Mouse (Mus musculus) naive thymus-derived CD4-positive, alpha-beta T cell, adult 2 months (primary cell): ENCODE data around the gene Klrb1a.

Source experiments
- DNase-seq: peaks from one replicate; pipeline ENCODE4 v3.0.0-alpha.2; 2011; ENCODE audit warnings: low read depth

Gene Klrb1a

DNA sequence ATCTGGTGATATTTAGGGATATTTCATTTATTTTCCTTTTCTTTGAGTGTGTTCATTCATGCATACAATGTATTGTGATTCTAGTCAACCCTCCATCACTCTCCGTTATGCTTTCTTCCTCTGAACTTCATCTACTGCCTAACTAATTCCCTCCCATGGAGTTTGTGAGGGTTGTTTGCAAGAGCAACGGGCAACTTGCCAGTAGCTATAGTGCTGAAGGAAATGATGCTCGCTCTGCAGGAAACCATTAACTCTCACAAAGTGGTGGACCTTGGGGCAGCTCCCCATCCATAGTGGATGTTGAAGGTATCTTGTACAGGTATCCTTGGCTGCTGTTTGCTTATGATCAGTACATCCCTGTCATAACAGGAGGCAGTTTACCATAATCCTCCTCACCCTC lies 21.3 kb downstream of the Klrb1a start:
- no peak for DNase-seq

DNA sequence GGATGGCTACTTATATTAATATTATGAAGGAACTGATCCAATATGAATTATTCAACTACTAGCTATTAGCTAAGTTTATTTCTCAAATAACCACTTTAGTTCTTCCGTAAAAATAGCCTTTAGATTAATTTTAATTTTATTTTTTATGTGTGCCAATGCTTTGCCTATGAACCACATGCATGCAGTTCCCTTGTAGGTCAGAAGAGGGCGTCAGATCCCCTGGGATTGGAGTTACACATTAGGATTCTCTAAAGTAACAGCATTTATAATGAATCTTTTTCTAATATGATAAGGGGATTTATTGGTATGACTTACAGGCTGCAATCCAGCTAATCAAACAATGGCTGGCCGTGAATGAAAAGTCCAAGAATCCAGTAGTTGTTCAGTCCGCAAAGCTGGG lies 23.8 kb downstream of the Klrb1a start:
- no peak for DNase-seq

DNA sequence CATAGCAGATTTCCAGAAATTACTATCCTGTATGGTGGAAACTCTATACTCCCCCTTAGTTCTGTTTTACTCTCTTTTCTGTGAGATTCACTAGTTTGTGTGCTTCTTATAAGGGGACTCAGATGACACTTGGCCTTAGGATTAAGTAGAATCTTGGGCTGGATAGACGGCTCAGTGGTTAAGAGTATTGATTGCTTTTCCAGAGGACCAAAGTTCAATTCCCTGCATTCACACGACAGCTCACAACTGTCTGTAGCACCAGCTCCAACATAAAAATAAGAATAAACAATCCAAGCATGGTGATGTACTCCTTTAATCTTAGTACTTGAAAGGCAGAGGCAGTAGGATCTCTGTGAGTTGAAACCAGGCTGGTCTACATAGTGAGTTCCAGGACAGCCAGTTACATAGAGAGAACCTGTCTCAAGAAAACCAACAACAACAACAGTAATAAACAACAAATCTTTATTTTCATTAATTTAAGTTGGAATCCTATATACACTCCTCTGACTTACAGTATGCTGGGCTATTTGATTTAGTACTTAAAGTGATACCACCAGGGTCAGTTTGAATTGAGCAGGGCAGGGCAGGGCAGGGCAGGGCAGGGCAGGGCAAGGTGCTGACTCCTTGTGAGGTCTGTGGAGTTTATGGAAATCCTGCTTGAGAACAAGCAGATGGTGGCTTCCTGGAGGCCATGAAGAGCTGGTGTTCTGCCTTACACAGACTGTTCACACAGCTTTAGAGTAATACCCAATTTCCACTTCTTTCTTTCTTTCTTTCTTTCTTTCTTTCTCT lies 24.9 kb downstream of the Klrb1a start:
- no peak for DNase-seq

DNA sequence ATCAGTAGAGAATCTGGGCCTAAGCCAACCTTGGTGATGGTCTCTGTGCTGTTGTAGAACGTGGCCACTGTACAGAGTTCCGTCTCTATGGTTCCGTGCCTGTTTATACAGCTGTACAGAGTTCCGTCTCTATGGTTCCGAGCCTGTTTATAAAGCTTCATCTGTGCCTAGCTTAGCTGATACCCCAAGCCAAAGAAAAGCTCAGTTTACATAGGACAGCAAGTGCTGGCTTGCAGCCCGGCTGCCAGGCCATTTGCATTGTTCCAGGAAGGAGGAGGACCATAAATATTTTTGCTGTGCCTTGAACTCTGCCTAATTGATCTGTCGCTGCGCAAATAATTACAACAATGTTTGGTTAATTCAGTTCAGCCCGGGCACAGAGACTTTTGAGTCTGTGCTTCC lies 26.2 kb downstream of the Klrb1a start:
- no peak for DNase-seq

DNA sequence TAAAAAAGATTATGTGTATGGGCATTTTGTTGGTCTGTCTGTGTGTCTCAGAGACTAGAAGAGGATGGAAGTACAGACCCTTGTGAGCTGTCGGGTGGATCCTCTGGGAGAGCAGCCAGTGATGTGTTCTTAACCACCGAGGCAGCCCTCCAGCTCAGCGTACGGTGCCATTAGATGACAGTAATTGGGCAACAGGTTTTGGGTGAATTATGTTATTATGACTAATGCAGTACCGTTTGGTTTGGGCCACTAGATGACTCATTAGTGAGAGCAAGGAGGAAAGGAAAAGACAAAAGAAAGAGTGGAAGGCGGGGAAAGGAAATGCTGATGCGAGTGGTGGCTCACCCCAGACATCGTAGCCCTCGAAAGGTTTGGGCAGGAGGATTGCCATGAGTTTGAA lies 28.7 kb downstream of the Klrb1a start:
- DNase-seq, result no peak

DNA sequence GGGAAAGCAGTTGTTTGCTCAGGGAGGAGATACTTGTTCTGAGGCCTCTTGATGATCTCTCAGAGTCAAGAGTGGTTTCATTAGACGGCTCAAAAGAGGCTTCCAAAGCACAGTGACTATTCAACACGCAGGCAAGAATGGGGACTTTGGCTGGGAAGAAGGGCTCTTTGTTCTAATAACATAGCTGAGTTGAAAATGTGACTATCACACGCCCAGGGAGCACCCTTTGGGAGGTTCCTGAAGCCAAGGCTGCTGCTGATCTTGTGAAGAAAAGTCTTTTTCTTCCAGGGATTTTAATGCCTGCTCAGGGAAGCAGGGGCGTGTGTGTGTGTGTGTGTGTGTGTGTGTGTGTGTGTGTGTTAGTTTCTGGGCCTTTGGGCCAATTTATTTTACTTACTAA lies 33.9 kb downstream of the Klrb1a start:
- DNase-seq, result no peak

DNA sequence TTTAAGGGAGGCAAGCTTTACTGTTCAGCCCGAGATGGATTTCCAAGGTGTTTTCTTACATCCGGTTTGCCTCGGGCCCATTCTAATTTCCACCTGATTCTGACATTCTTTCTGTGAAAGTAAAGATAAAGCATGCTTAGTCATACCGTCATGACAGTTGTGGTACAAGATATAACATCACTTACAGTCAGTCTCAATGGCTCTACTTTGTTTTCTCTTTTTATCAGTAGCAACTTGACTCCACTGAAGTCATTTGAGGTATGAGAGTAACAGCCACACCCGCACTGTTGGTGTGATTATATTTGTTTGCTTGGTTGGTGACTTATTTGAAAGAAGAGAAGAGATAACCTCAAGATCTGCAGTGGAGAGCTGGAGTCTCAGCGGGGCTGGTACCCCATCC lies 35.7 kb downstream of the Klrb1a start:
- DNase-seq, result no peak

DNA sequence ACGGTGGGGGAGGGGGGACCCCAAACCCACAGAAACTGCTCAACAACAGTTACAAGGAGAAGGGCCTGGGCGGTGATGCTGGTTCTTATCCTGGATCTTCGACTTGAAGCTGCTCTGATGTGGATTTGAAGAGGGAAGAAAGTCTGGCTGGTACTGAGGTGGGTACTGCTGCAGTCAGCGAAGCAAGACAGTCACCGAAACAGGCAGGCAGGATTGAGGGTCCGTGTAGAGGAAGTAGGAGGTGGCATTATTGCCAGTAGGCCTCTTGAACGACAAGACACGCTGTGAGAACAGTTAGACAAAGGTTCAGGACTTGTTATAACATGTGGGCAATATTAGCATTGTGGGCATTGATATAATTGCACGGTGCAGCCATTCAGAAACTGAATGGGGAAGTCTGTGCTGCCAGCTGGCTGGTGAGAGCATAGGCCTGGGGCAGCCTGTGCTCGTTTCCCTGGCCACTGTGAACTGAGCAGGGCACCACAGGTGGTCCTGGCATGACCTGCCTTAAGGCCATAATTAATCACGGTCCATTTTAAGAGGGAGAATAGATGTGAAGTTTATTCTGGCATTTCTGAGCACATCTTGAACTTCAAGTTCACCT lies 37.6 kb downstream of the Klrb1a start:
- DNase-seq, result no peak

DNA sequence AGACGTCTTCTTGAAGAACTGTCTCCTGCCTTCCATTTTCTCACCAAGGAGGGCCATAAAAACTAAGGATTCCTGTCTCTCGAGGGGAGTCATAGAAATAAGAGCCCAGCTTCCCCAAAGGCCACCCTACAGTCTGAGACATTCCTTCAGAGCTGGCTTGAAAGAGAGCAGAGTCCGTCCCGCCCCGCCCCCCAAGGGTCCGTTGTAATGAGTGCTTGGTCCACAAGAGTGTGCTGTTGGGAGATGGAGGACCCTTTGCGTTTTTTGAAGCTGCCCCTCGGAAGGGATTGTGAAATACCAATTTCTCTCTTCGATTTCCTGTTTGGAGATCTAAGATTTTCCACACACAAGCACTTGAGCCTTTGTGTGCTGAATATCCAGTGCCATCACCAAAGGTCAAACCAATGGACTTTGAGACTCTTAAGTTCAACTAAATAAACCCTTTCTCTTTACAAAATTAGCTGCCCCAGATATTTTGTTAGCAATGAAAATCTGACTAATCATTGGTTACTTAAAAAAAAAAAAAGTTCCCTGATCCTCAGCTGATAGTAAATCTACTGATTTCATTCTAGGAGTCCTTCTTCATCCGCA lies 39.2 kb downstream of the Klrb1a start:
- no peak for DNase-seq

DNA sequence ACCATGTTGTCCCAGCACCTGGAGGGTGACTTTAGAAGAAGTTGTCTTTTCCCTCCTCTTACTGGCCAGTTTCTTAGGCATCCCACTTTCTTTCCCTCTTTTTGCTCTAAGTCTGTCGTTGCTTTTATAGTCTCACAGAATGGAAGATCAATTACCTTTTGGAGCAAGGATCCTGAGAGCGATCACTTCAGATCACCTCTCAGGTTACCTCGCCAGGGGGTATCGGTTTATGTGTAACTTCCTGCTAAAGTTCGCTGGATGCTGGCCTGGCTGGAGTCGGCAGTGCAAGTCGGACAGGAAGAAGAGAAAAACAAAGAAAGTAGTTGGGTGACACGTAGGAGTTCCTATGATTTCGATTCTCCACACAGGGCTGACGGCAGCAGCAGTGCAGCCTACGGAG lies 41.8 kb downstream of the Klrb1a start, which contains the start of gene A2ml1:
Gene A2ml1, minus strand, starts transcription at position 101 of the 400 bp plus-strand sequence.
- DNase-seq, result no peak

DNA sequence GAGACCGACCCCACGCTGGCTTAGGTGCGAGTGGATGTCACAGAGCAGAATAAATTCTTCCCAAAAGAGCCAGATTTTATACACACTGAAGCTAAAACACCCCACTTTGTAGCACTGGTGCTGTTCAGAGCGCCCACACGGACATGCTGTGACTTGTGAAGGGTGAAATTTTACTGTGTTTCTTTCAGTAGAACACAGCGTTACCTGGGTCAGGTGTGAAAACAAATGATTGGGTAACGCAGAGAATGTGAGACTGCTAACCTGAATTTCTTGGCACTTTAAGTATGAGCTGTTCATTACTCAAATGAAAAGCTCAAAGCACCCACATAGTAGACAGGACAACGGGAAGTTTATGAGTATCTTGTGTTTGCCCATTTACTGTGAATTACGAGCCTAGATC lies 46.0 kb downstream of the Klrb1a start:
- no peak for DNase-seq

DNA sequence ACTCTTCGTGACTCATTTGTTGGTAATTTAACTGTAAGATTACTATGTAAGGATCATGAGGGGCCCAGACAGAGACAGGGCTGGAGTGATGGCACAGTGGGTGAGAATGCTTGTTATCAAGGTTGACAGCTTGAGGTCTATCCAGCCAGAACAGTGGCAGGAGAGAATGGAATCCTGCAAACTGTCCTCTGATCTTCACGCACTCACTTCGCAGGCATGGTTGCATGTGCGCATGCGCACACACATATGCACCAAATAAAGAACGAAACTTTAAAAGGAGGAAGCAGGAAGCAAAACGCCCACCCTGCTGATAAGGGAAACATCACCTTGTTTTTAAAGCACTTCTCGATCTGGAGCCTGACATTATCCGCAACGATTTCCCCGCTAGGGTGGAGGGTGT lies 56.7 kb downstream of the Klrb1a start:
- DNase-seq, result no peak
